Mouse (Mus musculus) 3134 (cell line): Measurements from ENCODE around the gene Ptprh.

Experiments
- DNase-seq: peaks from one replicate; pipeline ENCODE4 v3.0.0-alpha.2; 2011; ENCODE audit warnings: low spot score; ENCODE audit not compliant: insufficient read length; ENCODE audit errors: extremely low read depth

The Ptprh gene

GRCm38 (mm10) chr7:4603873-4604272 is at the start of gene Ptprh:
Gene Ptprh, minus strand, starts transcription at chr7:4604041.
- DNase-seq, result no peak

- DNase-seq, result no peak
Measured at GRCm38 (mm10) chr7:4653351-4653750, 49.5 kb upstream of the Ptprh start.

GRCm38 (mm10) chr7:4652726-4653125 is 48.9 kb upstream of the Ptprh start:
- no peak for DNase-seq

- no peak for DNase-seq
Measured at GRCm38 (mm10) chr7:4651581-4651980, 47.7 kb upstream of the Ptprh start.

- DNase-seq, result no peak
Measured at GRCm38 (mm10) chr7:4647992-4648391, 44.2 kb upstream of the Ptprh start.

GRCm38 (mm10) chr7:4647291-4647690 is 43.5 kb upstream of the Ptprh start:
- DNase-seq, result no peak

- no peak for DNase-seq
Measured at GRCm38 (mm10) chr7:4646806-4647205, 43.0 kb upstream of the Ptprh start.

GRCm38 (mm10) chr7:4643225-4643624 is 39.4 kb upstream of the Ptprh start:
- DNase-seq, result no peak

- no peak for DNase-seq
Measured at GRCm38 (mm10) chr7:4641956-4642355, 38.1 kb upstream of the Ptprh start.

- DNase-seq, result no peak
Measured at GRCm38 (mm10) chr7:4641155-4641554, 37.3 kb upstream of the Ptprh start.

- no peak for DNase-seq
Measured at GRCm38 (mm10) chr7:4636179-4636578, 32.3 kb upstream of the Ptprh start.

- DNase-seq, result no peak
Measured at GRCm38 (mm10) chr7:4631031-4631430, 27.2 kb upstream of the Ptprh start, which contains the start of gene Tmem86b. Gene Tmem86b, minus strand, starts transcription at chr7:4631422.

GRCm38 (mm10) chr7:4630198-4630597 is 26.4 kb upstream of the Ptprh start:
- DNase-seq, result no peak

GRCm38 (mm10) chr7:4629586-4629985 is 25.7 kb upstream of the Ptprh start:
- no peak for DNase-seq

GRCm38 (mm10) chr7:4625928-4626327 is 22.1 kb upstream of the Ptprh start:
- DNase-seq, result no peak

GRCm38 (mm10) chr7:4624343-4624742 is 20.5 kb upstream of the Ptprh start:
- DNase-seq, result no peak

- no peak for DNase-seq
Measured at GRCm38 (mm10) chr7:4623544-4624189, 19.8 kb upstream of the Ptprh start.

GRCm38 (mm10) chr7:4619979-4620378 is 16.1 kb upstream of the Ptprh start:
- no peak for DNase-seq

GRCm38 (mm10) chr7:4613740-4614403 is 10.0 kb upstream of the Ptprh start:
- DNase-seq, result no peak

- DNase-seq, result no peak
Measured at GRCm38 (mm10) chr7:4612956-4613355, 9.1 kb upstream of the Ptprh start.

GRCm38 (mm10) chr7:4612386-4612785 is 8.5 kb upstream of the Ptprh start:
- no peak for DNase-seq

- no peak for DNase-seq
Measured at GRCm38 (mm10) chr7:4611921-4612341, 8.1 kb upstream of the Ptprh start.
